Mouse (Mus musculus): ENCODE data around the gene Olfr960.

DNA sequence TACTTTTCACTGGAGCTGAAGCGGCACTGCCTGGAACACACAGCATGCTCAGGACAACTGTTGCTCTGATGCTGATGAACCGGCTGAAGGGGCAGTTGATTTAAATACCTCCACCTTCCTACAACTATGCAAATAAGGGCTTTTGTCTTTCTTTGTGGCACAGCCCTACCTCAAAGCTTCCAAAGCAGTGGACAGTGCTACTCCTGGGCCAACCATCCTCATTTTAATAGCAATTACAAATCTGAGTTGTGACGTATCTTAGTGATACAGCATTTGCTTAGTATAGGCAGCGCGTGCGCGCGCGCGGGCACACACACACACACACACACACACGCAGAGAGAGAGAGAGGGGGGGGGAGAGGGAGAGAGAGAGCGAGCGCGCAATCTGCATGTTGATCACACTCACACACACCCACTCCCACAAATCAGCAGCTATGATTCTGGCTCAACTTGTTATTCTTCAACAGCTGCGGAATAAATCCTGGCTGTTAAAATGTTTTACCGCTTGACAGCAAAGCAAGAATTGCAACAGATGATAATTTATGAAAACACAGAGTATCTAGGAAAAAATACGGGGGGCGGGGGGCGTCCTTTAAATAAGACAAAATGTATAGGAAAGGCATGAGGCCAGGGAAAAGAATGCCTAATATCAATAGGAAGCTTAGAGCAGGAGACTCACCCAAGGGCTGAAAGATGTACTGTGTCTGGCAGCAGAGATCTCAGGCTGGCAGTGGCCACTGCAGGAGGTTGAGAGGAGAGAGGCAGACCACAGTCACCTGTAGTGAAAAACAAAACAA lies 18.4 kb upstream of the Olfr960 start:
- TF ChIP-seq MAX (IDR thresholded peaks at IDR 0.05), result no peak
- TF ChIP-seq CTCF (IDR thresholded peaks at IDR 0.05; ENCODE audit: control insufficient read depth, insufficient read depth, insufficient read length), result no peak
- no peak for TF ChIP-seq USF1 (IDR thresholded peaks at IDR 0.05; ENCODE audit: low read depth)
- no peak for TF ChIP-seq MYOG (IDR thresholded peaks at IDR 0.05; ENCODE audit: control insufficient read depth, extremely low read depth, insufficient read length)
- TF ChIP-seq MYOD1 (IDR thresholded peaks at IDR 0.05; ENCODE audit: control insufficient read depth, insufficient read length, low read depth), result no peak
- no peak for TF ChIP-seq CEBPB (IDR thresholded peaks at IDR 0.05; ENCODE audit: low read depth)

Measured in C2C12 (cell line).